Mouse (Mus musculus): ENCODE data around the gene Sct. TPM values are rescaled to one million over a fixed set of nuclear protein-coding genes. Genes with fewer than 3 reads are reported as not detected.
A peak's percentile ranks its signal among the peaks of the same experiment; 100 is the strongest.

Gene Sct
- total and polyA plus RNA-seq, 2 experiments from 2014 or later: 1.0 TPM; not detected in 1

DNA sequence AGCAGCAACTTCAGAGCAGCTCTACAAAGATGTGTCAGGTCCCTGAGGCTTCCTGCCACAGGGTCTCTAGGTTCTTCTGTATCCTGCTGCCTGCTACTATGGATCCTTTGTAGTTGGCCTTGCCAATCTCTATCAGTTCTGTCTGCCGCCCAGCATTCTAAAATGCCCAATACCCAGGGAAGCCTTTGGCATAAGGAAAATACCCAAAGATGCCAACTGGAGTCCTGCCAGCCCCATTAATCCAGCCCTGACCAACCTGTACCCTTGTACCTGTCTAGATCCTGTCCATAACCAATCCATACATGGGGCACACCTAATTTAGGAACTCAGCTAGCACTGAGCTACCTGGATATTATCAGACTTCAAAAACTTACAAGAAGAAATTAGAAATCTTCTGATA lies 45.8 kb upstream of the Sct start:
- Histone ChIP-seq H3K4me3 (ENCODE audit: low read depth, low read length) (no peak overlapping the region), H3K9ac (replicated peaks; ENCODE audit: low read depth, low read length) (no peak overlapping the region), H3K9me3 (replicated peaks; ENCODE audit: control insufficient read depth, low read length) (no peaks in the 10 kb centered on the region), H3K4me2 (ENCODE audit: low read depth, low read length) (no peak overlapping the region), H3K4me1 (ENCODE audit: control insufficient read depth, insufficient read depth) (peaks cover 21% of the 10 kb centered on the region), H3K27ac (ENCODE audit: low read depth) (no peak overlapping the region), H3K36me3 (replicated peaks; ENCODE audit: control insufficient read depth, insufficient read depth, low read length) (peaks cover 45% of the 10 kb centered on the region), H3K27me3 (ENCODE audit: control insufficient read depth, insufficient read depth, low read length) (no peaks in the 10 kb centered on the region)
- ATAC-seq (ENCODE audit: insufficient read depth, low read depth): no peak
- no peak for DNase-seq (ENCODE audit: low spot score)
- TF ChIP-seq CTCF (IDR thresholded peaks at IDR 0.05; ENCODE audit: low read depth): no peak
- TF ChIP-seq EP300 (IDR thresholded peaks at IDR 0.05; ENCODE audit: low read depth): no peak
- WGBS: 73% methylated on average over 1 of the region's 1 CpGs

DNA sequence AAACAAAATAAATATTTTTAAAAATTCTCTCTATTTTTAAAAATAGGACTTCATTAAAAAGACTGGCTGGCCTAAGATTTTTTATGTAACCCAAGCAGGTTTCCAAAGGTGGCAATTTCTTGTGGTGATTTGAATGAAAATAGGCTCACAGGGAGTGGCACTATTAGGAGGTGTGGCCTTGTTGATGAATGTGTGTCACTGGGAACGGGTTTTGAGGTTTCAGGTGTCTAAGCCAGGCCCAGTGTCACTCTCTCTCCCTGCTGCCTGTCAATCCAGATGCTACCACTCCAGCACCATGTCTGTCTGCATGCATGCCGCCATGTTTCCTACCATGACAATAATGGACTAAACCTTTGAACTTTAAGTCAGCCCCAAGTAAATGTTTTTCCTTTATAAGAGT lies 40.5 kb upstream of the Sct start:
- no peak overlapping the region for H3K4me3 ChIP-seq (ENCODE audit: low read depth, low read length)
- DNase-seq (ENCODE audit: low spot score) (no peak), ATAC-seq (ENCODE audit: insufficient read depth, low read depth) (no peak)
- no peaks in the 10 kb centered on the region; the same call in 1 of the 2 replicates for H3K4me1 ChIP-seq (ENCODE audit: control insufficient read depth, insufficient read depth)
- H3K27me3 ChIP-seq (ENCODE audit: control insufficient read depth, insufficient read depth, low read length): no peaks in the 10 kb centered on the region
- H3K4me2 ChIP-seq (ENCODE audit: low read depth, low read length): no peak overlapping the region
- H3K27ac ChIP-seq (ENCODE audit: low read depth): no peak overlapping the region
- WGBS: 88% methylated on average over 2 of the region's 2 CpGs
- no peaks in the 10 kb centered on the region for H3K9me3 ChIP-seq (replicated peaks; ENCODE audit: control insufficient read depth, low read length)
- peaks cover 96% of the 10 kb centered on the region for H3K36me3 ChIP-seq (replicated peaks; ENCODE audit: control insufficient read depth, insufficient read depth, low read length)
- H3K9ac ChIP-seq (replicated peaks; ENCODE audit: low read depth, low read length): no peak overlapping the region
- no peak for TF ChIP-seq EP300 (IDR thresholded peaks at IDR 0.05; ENCODE audit: low read depth)
- no peak for TF ChIP-seq CTCF (IDR thresholded peaks at IDR 0.05; ENCODE audit: low read depth)

DNA sequence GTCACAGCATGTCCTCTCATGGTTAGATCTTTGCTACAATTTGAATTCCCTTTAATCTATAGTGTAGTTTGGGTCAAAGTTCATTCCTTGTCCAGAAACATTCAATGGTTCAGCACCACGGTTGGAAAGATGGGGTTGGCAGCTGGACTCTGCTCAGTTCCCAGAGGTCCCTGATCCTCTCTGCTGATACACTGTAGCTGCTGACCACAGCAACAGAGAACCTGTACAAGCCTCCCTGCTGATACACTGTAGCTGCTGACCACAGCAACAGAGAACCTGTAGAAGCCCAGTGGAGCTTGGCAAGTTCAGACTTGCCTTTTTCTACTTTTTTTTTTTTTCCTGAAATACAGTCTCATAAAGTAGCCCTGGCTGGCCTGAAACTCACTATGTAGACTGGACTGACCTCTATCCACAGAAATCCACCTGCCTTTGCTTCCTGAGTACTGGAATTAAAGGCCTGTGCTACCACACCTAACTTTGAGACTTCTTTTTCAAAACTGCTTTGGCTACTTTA lies 38.7 kb upstream of the Sct start:
- Histone ChIP-seq H3K27ac (ENCODE audit: low read depth) (no peak overlapping the region), H3K9me3 (replicated peaks; ENCODE audit: control insufficient read depth, low read length) (no peaks in the 10 kb centered on the region), H3K4me2 (ENCODE audit: low read depth, low read length) (no peak overlapping the region), H3K9ac (replicated peaks; ENCODE audit: low read depth, low read length) (no peak overlapping the region), H3K4me3 (ENCODE audit: low read depth, low read length) (no peak overlapping the region), H3K36me3 (replicated peaks; ENCODE audit: control insufficient read depth, insufficient read depth, low read length) (peaks cover 98% of the 10 kb centered on the region), H3K27me3 (ENCODE audit: control insufficient read depth, insufficient read depth, low read length) (no peaks in the 10 kb centered on the region), H3K4me1 (ENCODE audit: control insufficient read depth, insufficient read depth) (no peaks in the 10 kb centered on the region; the same call in 1 of the 2 replicates)
- no peak for TF ChIP-seq CTCF (IDR thresholded peaks at IDR 0.05; ENCODE audit: low read depth)
- TF ChIP-seq EP300 (IDR thresholded peaks at IDR 0.05; ENCODE audit: low read depth): no peak
- DNase-seq (ENCODE audit: low spot score) (no peak), ATAC-seq (ENCODE audit: insufficient read depth, low read depth) (no peak)
- 71% methylated on average over 1 of the region's 1 CpGs for WGBS

DNA sequence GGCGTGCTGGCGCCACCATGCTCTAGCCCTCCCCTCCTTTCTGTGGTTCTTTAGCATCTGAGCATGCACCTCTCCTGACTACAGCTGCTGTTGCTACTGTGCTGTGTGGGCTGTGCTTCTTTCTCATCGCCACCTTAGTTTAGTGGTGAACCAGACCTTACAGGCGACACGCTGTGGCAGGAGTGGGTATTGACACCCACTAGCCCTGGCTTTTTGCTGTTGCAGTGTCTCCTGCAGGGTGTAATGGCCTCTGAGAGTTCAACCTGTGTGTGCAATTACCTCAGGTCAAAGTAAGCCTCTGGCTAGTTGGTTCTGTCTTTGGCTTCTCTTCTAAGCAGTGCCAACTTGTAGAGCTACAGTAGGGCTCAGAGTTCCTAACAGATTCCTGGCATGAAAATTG lies 37.0 kb upstream of the Sct start:
- Histone ChIP-seq H3K9ac (replicated peaks; ENCODE audit: low read depth, low read length) (no peak overlapping the region), H3K27me3 (ENCODE audit: control insufficient read depth, insufficient read depth, low read length) (no peaks in the 10 kb centered on the region), H3K4me2 (ENCODE audit: low read depth, low read length) (no peak overlapping the region), H3K4me1 (ENCODE audit: control insufficient read depth, insufficient read depth) (no peaks in the 10 kb centered on the region; the same call in 1 of the 2 replicates), H3K36me3 (replicated peaks; ENCODE audit: control insufficient read depth, insufficient read depth, low read length) (peaks cover 98% of the 10 kb centered on the region), H3K4me3 (ENCODE audit: low read depth, low read length) (no peak overlapping the region), H3K27ac (ENCODE audit: low read depth) (no peak overlapping the region), H3K9me3 (replicated peaks; ENCODE audit: control insufficient read depth, low read length) (no peaks in the 10 kb centered on the region)
- ATAC-seq (ENCODE audit: insufficient read depth, low read depth) (no peak; the same call in 1 of the 2 replicates), DNase-seq (ENCODE audit: low spot score) (no peak)
- WGBS: 72% methylated on average over 5 of the region's 5 CpGs
- TF ChIP-seq CTCF (IDR thresholded peaks at IDR 0.05; ENCODE audit: low read depth) (peak; percentile 47), EP300 (IDR thresholded peaks at IDR 0.05; ENCODE audit: low read depth) (no peak)

DNA sequence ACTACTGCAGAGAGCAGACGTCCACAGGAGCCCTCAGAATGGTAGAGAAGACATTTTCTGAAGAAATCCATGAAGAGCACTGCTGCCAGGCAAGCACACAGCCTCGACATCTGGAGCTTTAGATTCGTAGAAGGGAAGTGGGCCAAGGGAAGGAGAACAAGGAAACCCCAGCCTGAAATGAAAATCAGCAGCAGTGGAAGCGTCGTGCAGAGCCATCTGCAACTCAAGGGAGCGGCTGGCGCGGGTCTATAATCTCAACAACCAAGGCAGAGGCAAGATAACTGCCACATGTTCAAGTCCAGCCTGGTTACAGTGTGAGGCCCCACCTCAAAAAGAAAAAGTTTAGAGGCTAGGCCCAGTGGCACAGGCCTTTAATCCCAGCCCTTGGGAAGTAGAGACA lies 36.1 kb upstream of the Sct start:
- H3K36me3 ChIP-seq (replicated peaks; ENCODE audit: control insufficient read depth, insufficient read depth, low read length): peaks cover 98% of the 10 kb centered on the region

DNA sequence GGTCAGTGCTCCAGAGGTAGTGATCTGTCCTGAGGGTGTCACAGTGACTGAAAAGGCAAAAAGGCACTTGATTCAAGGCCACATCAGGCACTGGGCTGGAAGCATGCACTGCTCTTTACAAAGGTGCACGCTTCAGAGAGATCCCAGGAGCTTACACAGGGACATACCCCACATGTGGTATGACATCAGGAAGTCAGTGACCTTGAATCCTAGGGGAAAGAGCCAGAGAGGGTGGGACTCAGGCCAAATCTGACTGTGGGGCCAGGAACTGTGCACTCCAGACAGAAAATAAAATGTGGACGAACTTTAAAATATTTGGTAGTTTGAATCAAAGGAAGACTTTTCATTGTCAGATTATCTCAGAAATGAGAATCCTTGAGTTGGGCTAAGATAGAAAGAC lies 35.5 kb upstream of the Sct start:
- no peaks in the 10 kb centered on the region for H3K27me3 ChIP-seq (ENCODE audit: control insufficient read depth, insufficient read depth, low read length)
- WGBS: 72% methylated on average over 2 of the region's 2 CpGs
- no peak for DNase-seq (ENCODE audit: low spot score)
- H3K9me3 ChIP-seq (replicated peaks; ENCODE audit: control insufficient read depth, low read length): no peaks in the 10 kb centered on the region
- H3K4me3 ChIP-seq (ENCODE audit: low read depth, low read length): no peak overlapping the region
- H3K4me1 ChIP-seq (ENCODE audit: control insufficient read depth, insufficient read depth): no peaks in the 10 kb centered on the region; the same call in 1 of the 2 replicates
- H3K9ac ChIP-seq (replicated peaks; ENCODE audit: low read depth, low read length): no peak overlapping the region
- no peak for ATAC-seq (ENCODE audit: insufficient read depth, low read depth)
- no peak overlapping the region for H3K4me2 ChIP-seq (ENCODE audit: low read depth, low read length)
- TF ChIP-seq CTCF (IDR thresholded peaks at IDR 0.05; ENCODE audit: low read depth): no peak
- TF ChIP-seq EP300 (IDR thresholded peaks at IDR 0.05; ENCODE audit: low read depth): no peak
- no peak overlapping the region for H3K27ac ChIP-seq (ENCODE audit: low read depth)
- H3K36me3 ChIP-seq (replicated peaks; ENCODE audit: control insufficient read depth, insufficient read depth, low read length): peaks cover 98% of the 10 kb centered on the region

More for the DNA sequence above, 36.1 kb upstream of the Sct start:
- H3K9ac ChIP-seq (replicated peaks; ENCODE audit: low read depth, low read length): no peak overlapping the region
- TF ChIP-seq CTCF (IDR thresholded peaks at IDR 0.05; ENCODE audit: low read depth) (no peak), EP300 (IDR thresholded peaks at IDR 0.05; ENCODE audit: low read depth) (no peak)
- H3K4me2 ChIP-seq (ENCODE audit: low read depth, low read length): no peak overlapping the region
- H3K4me3 ChIP-seq (ENCODE audit: low read depth, low read length): no peak overlapping the region
- no peaks in the 10 kb centered on the region for H3K27me3 ChIP-seq (ENCODE audit: control insufficient read depth, insufficient read depth, low read length)
- no peaks in the 10 kb centered on the region for H3K9me3 ChIP-seq (replicated peaks; ENCODE audit: control insufficient read depth, low read length)
- 80% methylated on average over 8 of the region's 8 CpGs for WGBS
- no peaks in the 10 kb centered on the region; the same call in 1 of the 2 replicates for H3K4me1 ChIP-seq (ENCODE audit: control insufficient read depth, insufficient read depth)
- ATAC-seq (ENCODE audit: insufficient read depth, low read depth) (no peak), DNase-seq (ENCODE audit: low spot score) (no peak)
- H3K27ac ChIP-seq (ENCODE audit: low read depth): no peak overlapping the region
